Mouse (Mus musculus) frontal cortex, postnatal 14 days (tissue): ENCODE measurements at regions not wholly inside any gene's neighbourhood (a gene's known extent, or its start where the extent isn't known, plus 50 kb on each side); places are given as distances from the start of the nearest gene placed in this dataset.

ENCODE experiments used
- DNase-seq, 2 experiments: peaks; one replicate each; pipeline ENCODE4 v3.0.0; 2022; ENCODE audit warnings: low spot score in 2 of 2

- no peak for DNase-seq
Observed at GRCm38 (mm10) chr12:118784643-118785042, 61.5 kb upstream of the Sp8 start.

- DNase-seq: no peak
Observed at GRCm38 (mm10) chr12:118781978-118782377, 64.2 kb upstream of the Sp8 start.

- no peak for DNase-seq
Observed at GRCm38 (mm10) chr12:118775463-118776064, 70.6 kb upstream of the Sp8 start.

GRCm38 (mm10) chr12:118772790-118773189 is 73.3 kb upstream of the Sp8 start:
- DNase-seq: no peak

- no peak for DNase-seq
Observed at GRCm38 (mm10) chr12:118766472-118766871, 79.7 kb upstream of the Sp8 start.

GRCm38 (mm10) chr12:118754076-118754475 is 92.1 kb upstream of the Sp8 start:
- no peak for DNase-seq

GRCm38 (mm10) chr12:118739103-118739502 is 107.0 kb upstream of the Sp8 start:
- DNase-seq: no peak

GRCm38 (mm10) chr12:118725891-118726290 is 120.2 kb upstream of the Sp8 start:
- DNase-seq: no peak

GRCm38 (mm10) chr12:118719878-118720573 is 126.1 kb upstream of the Sp8 start:
- no peak for DNase-seq

GRCm38 (mm10) chr12:118716824-118717223 is 129.3 kb upstream of the Sp8 start:
- no peak for DNase-seq

- DNase-seq: peak in 1 of 2 experiments; percentile 6
Observed at GRCm38 (mm10) chr12:118706626-118707025, 139.5 kb upstream of the Sp8 start.

GRCm38 (mm10) chr12:118704826-118705225 is 141.3 kb upstream of the Sp8 start:
- DNase-seq: no peak

- no peak for DNase-seq
Observed at GRCm38 (mm10) chr12:118703730-118704129, 142.4 kb upstream of the Sp8 start.

- no peak for DNase-seq
Observed at GRCm38 (mm10) chr12:118703068-118703662, 143.0 kb upstream of the Sp8 start.

- DNase-seq: no peak
Observed at GRCm38 (mm10) chr12:118701838-118702237, 144.3 kb upstream of the Sp8 start.

GRCm38 (mm10) chr12:118698110-118698509 is 148.0 kb upstream of the Sp8 start:
- DNase-seq: no peak

GRCm38 (mm10) chr12:118694701-118695100 is 151.4 kb upstream of the Sp8 start:
- no peak for DNase-seq

- DNase-seq: no peak
Observed at GRCm38 (mm10) chr12:118682902-118683301, 163.2 kb upstream of the Sp8 start.

- no peak for DNase-seq
Observed at GRCm38 (mm10) chr12:118677989-118678388, 168.1 kb upstream of the Sp8 start.

GRCm38 (mm10) chr12:118661575-118661974 is 184.6 kb upstream of the Sp8 start:
- no peak for DNase-seq

- no peak for DNase-seq
Observed at GRCm38 (mm10) chr12:118661214-118661486, 185.0 kb upstream of the Sp8 start.

- no peak for DNase-seq
Observed at GRCm38 (mm10) chr12:118660384-118661213, 185.5 kb upstream of the Sp8 start.
